Mouse (Mus musculus) testis, postnatal 10 days (tissue): Measurements from ENCODE around the gene Lmna.

Experiments
- DNase-seq: peaks from one replicate; pipeline ENCODE4 v3.0.0; 2021; ENCODE audit warnings: low spot score

Lmna gene

DNA sequence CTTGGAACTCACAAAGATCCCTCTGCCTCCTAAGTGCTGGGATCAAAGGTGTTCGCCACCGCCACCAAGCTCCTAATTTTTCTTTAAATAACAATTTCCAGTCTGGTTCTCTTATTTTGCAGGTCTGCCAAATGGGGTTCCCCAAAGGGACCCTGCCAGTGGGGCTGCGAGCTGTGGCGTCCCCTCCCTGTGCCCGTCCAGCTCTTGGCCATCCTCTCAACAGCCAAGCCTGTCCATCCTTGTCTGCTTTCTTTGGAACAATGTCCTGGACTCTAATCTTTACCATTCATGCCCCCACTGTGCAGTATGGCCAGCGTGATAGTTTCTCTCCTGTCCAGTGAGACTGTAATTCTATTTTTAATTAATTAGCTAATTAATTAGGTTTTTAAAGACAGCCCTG is 11.4 kb upstream of the Lmna start:
- no peak for DNase-seq

DNA sequence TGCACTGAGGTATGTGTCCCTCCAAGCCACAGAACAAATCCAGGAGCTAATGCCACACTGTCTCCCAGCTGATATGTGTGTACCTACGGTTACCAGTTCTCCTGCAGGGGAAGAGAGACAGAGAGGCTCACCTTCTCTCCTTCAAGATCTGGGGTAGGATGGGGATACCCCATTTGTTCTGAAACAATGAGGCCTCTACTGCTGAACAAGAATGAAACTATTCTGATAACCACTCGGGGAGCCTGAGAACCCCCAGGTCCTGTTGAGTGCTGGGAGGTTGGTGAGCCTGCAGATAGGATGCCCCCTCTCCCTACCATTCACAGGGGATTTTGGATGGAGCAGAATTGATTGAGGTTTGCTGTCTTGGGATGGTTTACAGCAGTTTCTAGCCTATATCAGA is 10.3 kb upstream of the Lmna start:
- no peak for DNase-seq

DNA sequence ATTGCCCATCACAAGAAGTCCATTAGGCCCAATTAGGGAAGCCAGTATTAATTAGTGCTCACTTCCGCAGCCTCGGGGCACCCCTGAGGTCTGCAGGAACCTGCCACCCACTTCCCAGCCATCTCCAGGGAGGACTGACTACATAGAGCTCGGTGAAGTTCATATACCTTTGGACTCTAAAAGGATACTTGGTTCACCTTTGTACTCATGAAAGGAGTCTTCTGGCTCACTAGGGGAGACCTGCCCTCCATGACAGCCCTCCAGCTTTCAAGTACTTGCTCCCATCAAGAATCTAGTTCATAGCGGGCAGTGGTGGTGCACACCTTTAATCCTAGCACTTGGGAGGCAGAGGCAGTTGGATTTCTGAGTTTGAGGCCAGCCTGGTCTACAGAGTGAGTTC is 8.7 kb upstream of the Lmna start:
- DNase-seq = no peak

DNA sequence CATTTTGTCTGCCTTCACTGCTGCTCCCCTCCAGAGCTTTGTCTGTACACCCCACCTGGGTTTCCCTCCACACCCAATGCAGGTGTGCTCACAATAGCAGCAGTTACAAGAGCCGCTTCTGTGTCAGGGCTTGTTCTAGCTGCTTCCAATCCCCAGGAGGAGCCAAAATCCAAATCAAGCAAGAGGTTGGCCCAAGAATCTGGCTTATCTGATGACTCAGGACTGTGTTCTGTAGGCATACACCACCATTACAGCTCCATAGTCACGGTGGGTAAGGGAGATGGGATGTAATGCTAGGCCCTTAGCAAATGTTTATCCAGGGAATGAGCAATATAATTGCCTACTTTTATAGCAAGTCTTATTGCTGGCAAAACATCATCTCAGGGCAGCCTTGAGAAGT is 6.7 kb upstream of the Lmna start:
- DNase-seq = no peak

DNA sequence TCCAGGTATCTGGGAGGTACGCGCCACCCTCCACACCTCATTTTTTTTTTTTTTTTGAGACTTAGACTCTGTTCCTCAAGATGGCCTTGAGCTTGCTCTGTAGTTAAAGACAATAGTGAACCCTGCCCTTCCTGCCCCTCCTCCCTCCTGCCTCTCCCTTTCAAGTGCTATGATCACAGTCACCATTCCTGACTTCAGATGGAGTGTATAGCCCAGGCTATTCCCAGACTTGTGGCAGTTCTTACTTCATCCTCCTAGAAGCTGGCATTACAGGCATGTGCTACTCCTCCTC is 5.3 kb upstream of the Lmna start:
- DNase-seq = no peak

GRCm38 (mm10) chr3:88514231-88515094 is 4.7 kb upstream of the Lmna start:
- no peak for DNase-seq

- no peak for DNase-seq
These were observed 3.9 kb upstream of the Lmna start for GRCm38 (mm10) chr3:88513546-88514115.

DNA sequence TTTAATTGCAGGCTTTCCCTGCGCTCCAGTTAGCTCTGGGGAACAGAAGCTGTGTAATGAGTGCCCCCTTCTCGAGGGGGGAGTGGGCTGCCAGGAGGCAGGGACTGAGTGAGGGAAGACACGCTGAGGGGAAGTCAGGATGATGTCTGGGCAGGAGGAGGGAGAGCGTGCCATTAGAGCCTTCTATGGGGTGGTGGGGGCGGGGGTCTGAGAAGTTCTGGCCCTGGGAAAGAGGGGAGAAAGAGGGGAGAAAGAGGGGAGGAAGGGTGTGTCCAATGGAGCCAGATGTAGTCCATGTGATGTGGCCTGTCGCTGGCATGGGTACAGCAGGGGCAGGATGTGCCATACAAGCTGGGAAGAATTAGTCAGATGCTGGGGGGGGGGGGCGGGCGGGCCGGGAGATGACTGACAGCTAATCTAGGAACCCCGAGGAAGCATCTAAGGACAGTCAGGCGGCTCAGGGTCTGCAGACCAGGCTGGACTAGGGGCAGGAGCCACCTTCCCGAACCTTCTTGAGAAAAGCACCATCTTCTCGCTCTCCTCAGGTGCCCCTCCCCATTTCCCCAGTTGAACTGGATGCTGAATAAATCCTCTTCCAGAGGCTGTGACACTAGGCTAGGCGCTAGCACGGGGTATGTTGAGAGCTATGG is 3.3 kb upstream of the Lmna start:
- DNase-seq = no peak

GRCm38 (mm10) chr3:88512141-88512895 is 2.6 kb upstream of the Lmna start:
- DNase-seq = no peak

DNA sequence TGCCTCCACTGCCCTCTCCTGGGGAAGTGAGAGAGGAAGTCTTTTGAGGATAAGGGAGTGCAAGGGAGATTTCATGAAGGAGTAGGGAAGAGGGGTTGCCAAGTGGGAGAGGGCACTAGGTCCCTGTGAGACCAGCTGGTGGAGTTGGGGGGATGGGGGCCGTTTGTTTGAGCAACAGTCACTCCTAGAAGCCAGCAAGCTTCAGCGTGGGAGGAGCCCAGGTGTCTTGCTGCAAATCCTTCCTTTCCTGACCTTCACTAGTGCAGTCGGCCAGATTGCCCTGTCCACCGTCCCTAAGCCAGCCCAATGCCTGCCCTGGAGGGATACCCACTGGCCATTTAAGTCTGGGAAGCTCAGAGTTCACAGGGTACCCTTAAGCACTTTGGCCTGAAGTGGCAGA is 1.8 kb upstream of the Lmna start:
- no peak for DNase-seq

GRCm38 (mm10) chr3:88510421-88511289 is 899 bp upstream of the Lmna start:
- no peak for DNase-seq

GRCm38 (mm10) chr3:88509250-88509649 is 506 bp downstream of the Lmna start:
- DNase-seq = no peak

DNA sequence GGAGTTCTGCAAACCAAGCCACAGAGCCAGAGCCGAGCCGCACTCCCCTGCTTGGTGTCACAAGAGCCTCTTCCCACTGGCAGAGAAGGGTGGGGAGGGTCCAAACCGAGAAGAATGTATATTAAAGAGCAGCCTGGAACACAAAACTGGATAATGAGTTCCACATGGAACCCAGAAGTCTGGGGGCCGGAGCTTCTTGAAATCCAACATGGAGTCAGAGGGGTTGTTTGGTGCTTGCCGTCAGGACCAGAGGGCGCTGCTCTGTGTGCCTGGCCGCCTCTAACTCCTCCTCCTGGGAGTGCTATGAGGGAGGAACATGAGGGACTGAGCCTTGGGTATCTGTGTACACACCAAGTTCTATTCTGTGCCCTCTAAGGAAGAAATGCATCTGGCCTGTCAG is 4.0 kb downstream of the Lmna start:
- DNase-seq = no peak

DNA sequence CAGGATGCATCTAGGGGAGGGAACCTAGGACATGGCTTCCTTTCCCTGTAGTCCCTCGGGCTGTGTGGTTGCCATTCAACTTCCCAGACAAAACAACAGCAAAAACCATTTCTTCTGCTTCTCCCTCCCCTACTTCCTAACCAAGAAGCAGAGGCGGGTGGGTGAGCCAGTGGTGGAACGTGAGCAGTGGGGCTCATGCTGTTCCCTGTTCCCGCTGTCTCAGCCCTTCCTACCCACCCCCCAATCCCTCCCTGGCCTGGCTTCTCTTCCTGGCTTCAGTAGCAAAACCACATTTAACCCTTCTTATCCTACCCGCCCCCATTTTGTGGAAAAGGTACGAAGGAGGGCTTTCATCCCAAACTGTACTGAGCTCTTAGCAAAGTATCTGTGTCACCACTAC is 4.7 kb downstream of the Lmna start:
- DNase-seq = no peak

DNA sequence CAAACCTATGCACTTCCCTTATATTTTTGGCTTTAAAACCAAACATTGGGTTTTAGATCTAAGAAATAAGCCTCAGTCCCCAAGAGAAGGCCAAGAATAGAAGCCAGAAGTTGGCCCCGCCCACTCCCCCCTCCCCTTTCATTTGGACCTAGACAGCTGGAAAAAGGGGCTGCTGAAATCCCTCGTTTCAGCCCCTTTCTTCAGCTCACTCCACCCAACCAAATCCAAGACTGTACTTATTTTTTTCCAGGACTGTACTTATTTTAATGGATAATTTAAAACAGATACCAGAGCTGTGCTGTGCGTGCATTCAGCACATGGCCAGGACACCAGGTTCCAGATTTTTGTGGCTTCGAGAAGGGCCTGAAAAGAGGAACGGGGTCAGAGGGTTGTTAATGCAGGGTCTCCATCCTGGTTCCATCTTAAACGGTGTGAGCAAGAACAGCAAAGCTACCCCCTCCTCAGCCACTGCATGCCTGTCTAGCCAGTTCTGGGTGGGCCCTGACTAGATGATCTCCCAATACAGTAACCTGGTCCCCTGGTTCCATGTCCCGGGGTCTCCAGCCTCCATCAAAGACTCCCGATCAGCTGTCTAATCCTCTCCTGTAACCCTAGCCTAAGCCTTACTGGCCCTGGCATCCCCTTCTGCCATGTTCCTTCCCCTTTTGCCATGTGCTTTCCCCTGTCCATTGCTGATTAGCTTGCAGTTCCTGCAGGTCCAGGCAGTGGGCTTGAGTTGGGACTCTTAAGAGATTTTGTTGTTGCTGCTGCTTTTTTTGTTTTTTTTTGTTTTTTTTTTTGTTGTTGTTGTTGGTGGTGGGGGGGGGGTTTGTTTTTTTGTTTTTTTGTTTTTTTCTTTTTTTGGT is 5.6 kb downstream of the Lmna start:
- no peak for DNase-seq

DNA sequence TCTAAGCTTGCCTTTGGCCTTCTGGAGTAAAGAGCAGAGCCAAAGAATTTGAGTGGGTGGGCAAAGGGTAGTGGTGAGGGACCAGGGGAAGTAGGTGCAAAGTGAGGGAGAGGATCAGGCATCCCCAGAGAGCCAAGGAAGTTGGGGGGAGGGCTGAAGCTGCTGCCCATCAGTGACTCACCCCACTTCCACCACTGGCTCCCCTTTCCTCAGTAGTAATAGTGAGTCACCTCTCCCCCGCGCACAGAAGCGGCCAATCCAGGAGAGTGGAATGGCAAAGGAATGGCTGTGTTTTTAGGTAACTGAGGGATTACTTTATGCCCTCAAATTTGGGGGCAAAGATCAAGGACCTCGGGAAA is 6.3 kb downstream of the Lmna start:
- no peak for DNase-seq

DNA sequence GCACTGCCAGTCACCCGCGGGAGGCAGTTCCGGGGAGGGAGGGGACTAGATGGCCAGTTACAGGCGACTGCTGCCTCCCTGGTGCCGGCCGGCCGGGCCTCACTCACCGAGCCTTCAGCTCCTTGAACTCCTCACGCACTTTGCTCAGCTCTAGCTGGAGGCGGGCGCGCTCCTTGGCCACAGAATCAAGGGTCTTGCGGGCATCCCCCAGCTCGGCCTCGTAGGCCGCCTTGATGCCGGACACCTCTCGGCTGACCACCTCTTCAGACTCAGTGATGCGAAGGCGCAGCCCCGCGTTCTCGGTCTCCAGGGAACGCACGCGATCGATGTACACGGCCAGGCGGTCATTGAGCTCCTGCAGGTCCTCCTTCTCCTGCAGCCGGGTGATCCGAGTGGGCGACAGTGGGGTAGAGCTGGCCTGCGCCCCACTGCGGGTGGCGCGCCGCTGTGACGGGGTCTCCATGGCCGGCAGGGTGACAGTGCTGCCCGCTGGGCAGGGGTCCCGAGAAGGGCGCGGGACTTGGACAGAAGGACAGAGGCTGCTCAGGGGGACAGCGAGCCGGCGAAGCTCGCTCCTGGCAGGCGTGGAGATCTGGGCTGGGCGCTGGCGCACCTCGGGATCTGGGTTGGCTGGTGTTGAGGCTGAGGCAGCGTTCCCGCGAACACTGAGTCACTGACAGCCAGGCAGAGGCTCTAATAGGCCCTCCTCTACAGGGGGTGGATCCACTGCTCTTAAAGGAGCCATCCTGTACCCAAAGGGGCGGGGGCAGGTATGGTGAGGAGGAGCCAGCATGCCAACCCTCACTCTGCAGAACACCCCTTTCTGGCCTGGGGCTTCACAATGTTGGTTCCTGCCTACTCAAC is 6.9 kb downstream of the Lmna start:
- peak; percentile 86 for DNase-seq

GRCm38 (mm10) chr3:88502031-88502571 is 7.7 kb downstream of the Lmna start:
- DNase-seq = no peak

DNA sequence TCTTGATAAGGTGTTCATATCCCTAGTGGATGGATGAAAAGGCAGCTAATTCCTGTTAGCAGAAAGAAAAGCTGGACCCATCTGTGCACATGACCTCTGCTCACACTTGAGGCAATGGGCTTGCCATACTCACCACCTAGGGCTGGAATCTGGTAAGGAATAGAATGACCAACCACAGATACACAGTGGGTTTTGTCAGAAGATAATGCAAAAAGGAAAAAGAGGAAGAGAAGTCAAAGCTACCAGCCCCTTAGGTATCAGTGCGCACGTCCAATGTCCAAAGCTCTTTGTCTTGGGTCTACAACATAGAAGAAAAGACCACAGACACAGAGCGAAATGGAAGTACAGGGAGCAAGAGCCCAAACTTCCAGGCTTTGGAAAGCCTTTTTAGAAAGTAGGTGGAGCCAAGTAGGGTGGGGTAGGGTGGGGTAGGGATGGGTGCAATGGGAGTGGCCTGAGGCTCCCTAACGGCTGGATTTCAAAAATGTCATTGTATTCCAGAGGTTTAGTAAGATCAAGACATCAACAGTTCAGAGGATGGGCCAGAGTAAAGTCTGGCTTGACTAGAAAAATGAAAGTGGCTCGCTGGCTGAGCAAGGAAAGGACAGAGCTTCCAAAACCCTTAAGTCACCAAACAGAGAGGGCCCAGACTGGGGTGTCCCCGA is 8.3 kb downstream of the Lmna start:
- DNase-seq = no peak
